Mouse (Mus musculus) kidney, embryonic 14.5 days (tissue): ENCODE measurements at regions not wholly inside any gene's neighbourhood (a gene's known extent, or its start where the extent isn't known, plus 50 kb on each side); places are given as distances from the start of the nearest gene placed in this dataset.

Source experiments
- ATAC-seq: fragments of 200-750 bp; cut with Nextera tagmentation; 2 replicates; pipeline ENCODE4 v1.8.0; 2017; ENCODE audit warnings: moderate number of reproducible peaks, mild to moderate bottlenecking, moderate TSS enrichment, moderate library complexity; ENCODE audit not compliant: low FRiP score, low TSS enrichment
- H3K27ac ChIP-seq: fragments of 300-500 bp; sonication (generic); 2 replicates; pipeline ENCODE4 v1.5.1; 2014; ENCODE audit warnings: low read depth, mild to moderate bottlenecking, low read length, moderate library complexity, mixed read lengths
- H3K27me3 ChIP-seq: fragments of 300-500 bp; sonication (generic); 2 replicates; pipeline ENCODE4 v1.6.1; 2014; ENCODE audit warnings: mild to moderate bottlenecking, low read length; ENCODE audit not compliant: control insufficient read depth, insufficient read depth
- H3K36me3 ChIP-seq: fragments of 300-500 bp; sonication (generic); 2 replicates; pipeline ENCODE4 v1.6.1; 2014; ENCODE audit warnings: low read length, mixed read lengths; ENCODE audit not compliant: control insufficient read depth, insufficient read depth
- H3K4me1 ChIP-seq: fragments of 300-500 bp; sonication (generic); 2 replicates; pipeline ENCODE4 v1.6.1; 2014; ENCODE audit warnings: low read length, mixed read lengths; ENCODE audit not compliant: control insufficient read depth, insufficient read depth
- H3K4me2 ChIP-seq: fragments of 300-500 bp; sonication (generic); replicated peaks from 2 replicates; pipeline ENCODE4 v1.6.1; 2014; ENCODE audit warnings: low read depth, mild to moderate bottlenecking, low read length
- H3K4me3 ChIP-seq: fragments of 300-500 bp; sonication (generic); 2 replicates; pipeline ENCODE4 v1.5.1; 2014; ENCODE audit warnings: mild to moderate bottlenecking, low read length
- H3K9ac ChIP-seq: fragments of 300-500 bp; sonication (generic); 2 replicates; pipeline ENCODE4 v1.6.1; 2014; ENCODE audit warnings: low read depth, mild to moderate bottlenecking, low read length, moderate library complexity
- H3K9me3 ChIP-seq: fragments of 300-500 bp; sonication (generic); 2 replicates; pipeline ENCODE4 v1.6.1; 2016; ENCODE audit warnings: low read length; ENCODE audit not compliant: control insufficient read depth
- WGBS: fragments of 180-500 bp; shearing (Covaris S2); extraction: QIAGEN DNeasy Blood & Tissue Kit; methylation state at CpG from one replicate; pipeline ENCODE4 v1.1.7; 2014; 5-methylcytosine and 5-hydroxymethylcytosine counted together

DNA sequence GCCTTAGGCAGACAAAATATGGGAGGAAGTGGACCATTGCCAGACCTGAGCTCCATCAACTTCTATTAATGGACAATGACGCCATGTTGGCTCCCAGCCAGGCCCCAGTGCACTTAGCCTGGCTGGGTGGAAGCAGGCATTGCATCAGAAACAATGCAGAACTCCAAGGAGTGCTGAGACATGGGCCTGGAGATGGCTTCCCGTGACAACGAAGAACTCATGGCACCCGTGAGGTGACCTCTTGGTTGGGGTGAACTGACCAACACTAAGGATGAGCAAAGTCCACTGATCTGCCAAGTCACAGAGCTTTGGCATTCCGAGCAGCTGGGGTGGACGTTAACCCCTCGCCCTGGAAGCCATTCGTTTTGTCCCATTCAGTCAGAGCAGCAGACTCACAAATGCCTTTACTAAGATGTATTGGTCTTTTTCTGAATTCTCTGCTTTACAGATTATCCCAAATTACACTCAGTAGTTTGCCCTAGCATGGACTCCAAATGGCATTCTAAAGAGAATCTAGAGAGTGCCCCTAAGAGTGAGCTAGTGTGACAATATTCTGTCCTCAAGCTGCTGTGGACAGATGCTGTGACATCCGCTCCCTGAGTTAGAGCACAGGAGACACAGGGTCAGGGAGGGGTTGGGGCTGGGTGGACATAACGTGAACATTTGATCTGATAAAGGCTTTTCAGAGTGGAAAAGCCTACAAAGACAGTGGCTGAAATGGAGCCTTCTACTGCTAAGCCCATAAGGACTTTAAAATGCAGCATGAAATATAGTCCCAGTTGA, 108.8 kb downstream of the Snx18 start:
- Histone ChIP-seq H3K4me2 (no peak overlapping the region), H3K27me3 (no peaks in the 10 kb centered on the region), H3K36me3 (no peaks in the 10 kb centered on the region), H3K9ac (no peak overlapping the region), H3K4me3 (no peak overlapping the region), H3K9me3 (peaks cover 4% of the 10 kb centered on the region; the same call in 1 of the 2 replicates), H3K4me1 (peaks cover 6% of the 10 kb centered on the region; the same call in 1 of the 2 replicates), H3K27ac (peak overlapping the region; percentile 24; the same call in 1 of the 2 replicates)
- ATAC-seq: peak; percentile 79
- 34% methylated on average over 10 of the region's 10 CpGs for WGBS

DNA sequence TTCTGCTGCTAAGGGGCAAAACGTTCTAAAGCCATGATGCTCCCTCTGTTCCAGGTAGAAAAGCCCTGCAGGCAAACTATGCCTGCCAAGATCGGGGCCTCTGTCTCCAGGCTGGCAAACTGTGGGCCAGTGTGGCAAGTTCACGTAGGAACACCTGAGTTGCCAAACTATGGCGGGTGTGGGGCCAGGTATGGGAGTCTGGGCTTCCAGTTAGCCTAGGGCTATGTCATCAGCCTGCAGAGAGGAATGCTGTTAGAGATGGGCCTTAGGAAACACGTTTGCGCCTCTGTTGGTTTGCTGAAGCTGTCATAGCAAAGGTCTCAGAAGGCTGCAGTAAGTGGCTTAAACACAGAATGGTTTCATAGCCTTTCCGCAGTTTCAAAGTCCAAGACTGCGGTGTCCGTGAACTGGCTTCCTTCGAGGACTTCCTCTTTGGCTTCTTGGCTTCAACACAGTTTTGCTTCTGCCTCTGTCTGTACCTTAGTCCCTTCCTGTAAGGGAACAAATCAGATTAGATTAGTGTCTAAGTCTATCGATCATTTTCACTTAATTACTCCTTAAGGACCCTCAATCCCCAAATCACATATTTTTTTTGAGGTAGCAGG, 110.1 kb downstream of the Snx18 start:
- WGBS: 79% methylated on average over 11 of the region's 11 CpGs
- no peaks in the 10 kb centered on the region for H3K36me3 ChIP-seq
- no peak overlapping the region for H3K27ac ChIP-seq

DNA sequence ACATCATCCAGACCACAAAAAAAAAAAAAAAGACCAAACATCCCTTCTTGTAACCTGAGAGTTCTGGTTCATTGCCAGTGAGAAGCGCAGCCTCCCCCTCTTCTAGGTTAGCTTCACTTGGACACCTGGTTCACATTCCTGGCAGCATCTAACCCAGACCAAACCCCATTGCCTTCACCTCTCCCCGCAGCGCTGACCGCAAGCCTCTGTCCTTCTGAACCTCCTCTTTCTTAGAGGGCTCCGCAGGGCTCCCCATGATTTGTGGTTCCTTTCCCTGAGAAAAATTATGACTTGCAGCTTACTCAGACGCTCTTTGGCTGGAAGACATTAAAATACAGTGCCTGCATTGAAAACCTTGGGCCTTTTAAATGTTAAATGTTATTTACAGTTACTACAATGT, 115.8 kb downstream of the Snx18 start:
- Histone ChIP-seq H3K9me3 (peaks cover 4% of the 10 kb centered on the region; the same call in 1 of the 2 replicates), H3K27me3 (no peaks in the 10 kb centered on the region), H3K4me3 (no peak overlapping the region), H3K4me1 (peaks cover 4% of the 10 kb centered on the region; the same call in 1 of the 2 replicates), H3K36me3 (no peaks in the 10 kb centered on the region), H3K4me2 (no peak overlapping the region), H3K27ac (no peak overlapping the region), H3K9ac (no peak overlapping the region)
- ATAC-seq: no peak
- WGBS: 17% methylated on average over 6 of the region's 6 CpGs

More for the DNA sequence above, 110.1 kb downstream of the Snx18 start:
- ATAC-seq: no peak
- no peak overlapping the region for H3K9ac ChIP-seq
- no peaks in the 10 kb centered on the region for H3K27me3 ChIP-seq
- H3K4me1 ChIP-seq: peaks cover 6% of the 10 kb centered on the region; the same call in 1 of the 2 replicates
- peaks cover 4% of the 10 kb centered on the region; the same call in 1 of the 2 replicates for H3K9me3 ChIP-seq
- H3K4me3 ChIP-seq: no peak overlapping the region
- no peak overlapping the region for H3K4me2 ChIP-seq

DNA sequence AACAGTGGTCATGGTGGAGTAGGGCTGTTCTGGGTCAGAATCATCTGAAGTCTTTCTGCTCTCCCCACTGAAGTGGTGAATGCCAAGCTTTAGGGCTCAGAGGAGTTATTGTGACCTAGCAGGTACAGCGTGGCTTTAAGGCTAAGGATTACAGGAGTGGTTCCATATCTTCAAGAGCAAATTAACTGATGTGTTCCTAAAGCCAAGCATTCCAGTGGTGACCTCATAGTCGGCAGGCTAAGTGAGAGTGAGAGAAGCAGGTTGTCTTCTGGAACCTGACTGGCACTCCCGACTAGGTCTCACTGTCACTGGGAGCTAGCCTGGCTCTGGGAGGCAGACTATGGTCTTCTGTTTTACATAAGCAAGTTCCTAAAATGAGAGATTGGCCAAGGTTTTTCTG, 116.3 kb downstream of the Snx18 start:
- no peaks in the 10 kb centered on the region for H3K27me3 ChIP-seq
- WGBS: 64% methylated on average over 3 of the region's 3 CpGs
- H3K9me3 ChIP-seq: peaks cover 2% of the 10 kb centered on the region; the same call in 1 of the 2 replicates
- H3K4me2 ChIP-seq: no peak overlapping the region
- no peaks in the 10 kb centered on the region for H3K36me3 ChIP-seq
- H3K4me3 ChIP-seq: no peak overlapping the region
- H3K9ac ChIP-seq: no peak overlapping the region
- ATAC-seq: no peak
- H3K4me1 ChIP-seq: peaks cover 4% of the 10 kb centered on the region; the same call in 1 of the 2 replicates
- H3K27ac ChIP-seq: no peak overlapping the region

DNA sequence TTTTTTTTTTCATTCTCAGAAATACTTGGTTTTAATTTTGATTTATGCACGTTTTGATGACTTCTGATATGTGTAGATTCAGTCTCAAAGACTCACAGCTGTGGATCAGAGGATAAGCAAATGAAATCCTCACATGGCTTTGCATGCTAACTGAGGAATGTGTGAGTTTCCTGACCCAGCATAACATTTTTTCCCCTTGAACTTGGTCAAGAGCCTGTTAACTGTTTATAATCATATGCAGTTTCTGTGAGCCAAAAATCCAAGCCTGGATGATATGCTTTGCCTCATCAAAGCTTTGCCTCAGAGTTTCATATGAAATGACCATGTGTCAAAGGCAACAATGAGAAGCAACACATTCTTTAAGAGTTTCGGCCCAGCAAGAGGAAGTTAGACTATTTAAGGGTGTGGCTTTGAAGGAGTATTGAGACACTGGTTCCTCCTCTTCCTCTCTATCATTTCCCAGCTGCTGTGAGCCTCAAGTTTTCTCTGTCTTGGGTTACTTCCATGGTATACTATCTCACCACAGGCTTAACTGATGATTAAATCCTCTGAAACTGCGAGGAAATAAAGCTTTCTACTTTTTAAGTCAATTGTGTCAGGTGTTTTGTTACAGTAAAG, 117.9 kb downstream of the Snx18 start:
- no peak overlapping the region for H3K27ac ChIP-seq
- H3K9me3 ChIP-seq: no peaks in the 10 kb centered on the region
- H3K4me2 ChIP-seq: no peak overlapping the region
- 77% methylated on average over 3 of the region's 3 CpGs for WGBS
- H3K4me3 ChIP-seq: no peak overlapping the region
- no peak overlapping the region for H3K9ac ChIP-seq
- peaks cover 4% of the 10 kb centered on the region; the same call in 1 of the 2 replicates for H3K4me1 ChIP-seq
- no peaks in the 10 kb centered on the region for H3K36me3 ChIP-seq
- no peaks in the 10 kb centered on the region for H3K27me3 ChIP-seq
- no peak for ATAC-seq

DNA sequence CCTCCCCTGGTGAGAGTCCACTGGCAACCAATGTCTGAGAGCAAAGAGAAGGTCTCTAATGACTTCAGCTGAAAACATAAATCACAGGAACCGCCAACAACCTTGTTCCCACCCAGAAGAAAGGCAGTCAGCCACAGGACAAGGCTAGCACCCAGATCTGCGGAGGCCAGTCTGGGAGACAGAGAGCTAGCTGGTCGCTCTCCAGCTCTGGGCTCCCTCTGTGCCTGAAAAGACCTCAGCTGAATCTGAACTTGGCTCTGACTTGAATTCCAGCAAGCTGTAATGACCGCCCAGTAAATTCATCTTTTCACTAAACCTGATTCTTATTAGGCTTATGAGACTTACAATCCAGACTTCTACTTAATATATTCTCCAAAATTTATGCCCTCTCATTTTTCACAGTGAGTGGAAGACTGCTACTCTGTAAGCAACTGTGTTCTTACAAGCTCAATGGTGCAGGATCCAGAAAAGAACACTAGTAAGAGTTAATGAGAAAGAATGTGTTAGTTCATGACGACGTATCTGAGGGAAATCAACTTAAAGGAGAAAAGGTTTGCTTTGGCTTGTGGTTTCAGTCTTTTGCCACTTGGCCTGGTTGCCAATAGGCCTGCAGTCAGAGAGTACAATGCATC, 119.2 kb downstream of the Snx18 start:
- peaks cover 4% of the 10 kb centered on the region; the same call in 1 of the 2 replicates for H3K4me1 ChIP-seq
- no peak overlapping the region for H3K4me3 ChIP-seq
- H3K27ac ChIP-seq: no peak overlapping the region; the same call in 1 of the 2 replicates
- no peaks in the 10 kb centered on the region for H3K9me3 ChIP-seq
- no peaks in the 10 kb centered on the region for H3K36me3 ChIP-seq
- ATAC-seq: no peak
- 67% methylated on average over 6 of the region's 6 CpGs for WGBS
- H3K9ac ChIP-seq: no peak overlapping the region
- H3K4me2 ChIP-seq: no peak overlapping the region
- no peaks in the 10 kb centered on the region for H3K27me3 ChIP-seq

DNA sequence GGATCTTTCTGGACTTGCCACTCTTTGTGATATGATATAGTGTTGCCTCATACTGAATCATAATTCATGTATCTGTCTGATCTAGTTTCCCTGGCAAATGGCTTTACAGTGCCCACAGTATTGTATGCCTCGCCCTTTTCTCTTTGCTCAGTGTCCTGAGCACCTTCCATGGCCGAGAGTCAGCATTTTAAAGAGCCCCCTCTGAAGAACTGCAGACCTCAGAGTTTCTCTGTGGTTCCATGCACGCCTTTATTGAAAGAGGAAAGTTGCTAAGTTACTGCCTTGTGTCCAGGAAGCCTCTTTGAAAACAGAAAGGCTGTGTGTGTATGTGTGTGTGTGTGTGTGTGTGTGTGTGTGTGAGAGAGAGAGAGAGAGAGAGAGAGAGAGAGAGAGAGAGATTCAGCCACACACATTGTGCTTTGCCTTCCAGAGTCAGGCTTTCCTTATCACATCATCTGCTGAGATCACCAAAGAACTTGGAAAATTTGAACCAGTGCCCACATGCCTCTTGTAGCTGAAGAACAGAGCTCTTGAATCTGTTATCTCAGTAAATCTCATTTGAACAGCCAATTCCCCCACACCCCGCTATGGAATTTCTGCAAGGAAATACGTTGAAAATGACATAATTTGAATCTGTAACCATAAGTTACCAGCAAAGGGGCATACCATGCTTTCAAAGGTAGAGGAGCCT, 122.6 kb downstream of the Snx18 start:
- H3K27me3 ChIP-seq: no peaks in the 10 kb centered on the region
- no peak overlapping the region for H3K9ac ChIP-seq
- peaks cover 4% of the 10 kb centered on the region; the same call in 1 of the 2 replicates for H3K4me1 ChIP-seq
- 55% methylated on average over 5 of the region's 5 CpGs for WGBS
- peak overlapping the region; percentile 26; the same call in 1 of the 2 replicates for H3K27ac ChIP-seq
- H3K36me3 ChIP-seq: no peaks in the 10 kb centered on the region
- H3K4me3 ChIP-seq: no peak overlapping the region
- 0 out of 2 replicates have a peak, but pooled peaks have one; percentile 37 for ATAC-seq
- no peaks in the 10 kb centered on the region for H3K9me3 ChIP-seq
- H3K4me2 ChIP-seq: no peak overlapping the region

DNA sequence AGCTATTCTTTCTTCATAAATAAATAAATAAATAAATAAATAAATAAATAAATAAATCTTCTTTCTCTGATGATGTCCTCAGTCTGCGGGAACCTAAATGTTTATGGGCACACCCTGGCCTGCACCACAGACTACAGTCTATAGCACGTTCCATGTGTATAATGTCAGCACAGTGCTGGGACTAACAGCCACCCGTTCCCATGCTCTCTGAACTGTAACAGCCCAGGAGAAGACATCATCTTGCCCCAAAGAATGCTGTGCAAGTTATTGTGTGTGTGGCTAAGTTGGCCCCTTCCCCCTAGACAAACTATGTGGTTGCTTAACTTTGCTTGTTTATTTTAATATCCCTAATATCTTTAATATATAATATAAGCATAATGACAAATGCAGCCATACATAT, 123.2 kb downstream of the Snx18 start:
- no peak for ATAC-seq
- H3K9ac ChIP-seq: no peak overlapping the region
- H3K36me3 ChIP-seq: no peaks in the 10 kb centered on the region
- no peaks in the 10 kb centered on the region for H3K27me3 ChIP-seq
- no peak overlapping the region for H3K4me2 ChIP-seq
- H3K27ac ChIP-seq: no peak overlapping the region
- H3K9me3 ChIP-seq: no peaks in the 10 kb centered on the region
- H3K4me3 ChIP-seq: no peak overlapping the region
- H3K4me1 ChIP-seq: peaks cover 4% of the 10 kb centered on the region; the same call in 1 of the 2 replicates
- 72% methylated on average over 3 of the region's 3 CpGs for WGBS
